ENCODE assay signal across 8 mouse cellular contexts in genomic region chr3:108401692-108402527, GRCm38 (mm10). TPM values are rescaled to one million over a fixed set of nuclear protein-coding genes. Genes with fewer than 3 reads are reported as not detected.
A peak's percentile ranks its signal among the peaks of the same experiment; 100 is the strongest.
DNase-seq lines count a peak whose midpoint lies in the region; ATAC-seq lines count a peak whose summit lies in the region.

No protein-coding gene starts in this region.

- peaks cover 56% of the 10 kb centered on the region for H3K4me1 ChIP-seq in hindbrain, embryonic 10.5 days (replicated peaks)

- 0 out of 2 replicates have a peak, but pooled peaks cover 7% of the 10 kb centered on the region for H3K27me3 ChIP-seq in hindbrain, embryonic 10.5 days (ENCODE audit: insufficient read depth, poor library complexity, severe bottlenecking)

- WGBS in hindbrain, embryonic 10.5 days = 39% methylated on average over 22 of the region's 22 CpGs

- ATAC-seq in frontal cortex, adult (ENCODE audit: low TSS enrichment) = peak; percentile 72

- no peaks in the 10 kb centered on the region for H3K9me3 ChIP-seq in hindbrain, embryonic 10.5 days

- DNase-seq in MN1 (ENCODE audit: low spot score) = peak; percentile 95
- peak; percentile 97 for DNase-seq in cerebellum, adult 9-10 months
- DNase-seq in hindbrain, embryonic 10.5 days (ENCODE audit: low spot score) = peak; percentile 87
- DNase-seq in layer of hippocampus, postnatal 10 days (ENCODE audit: low spot score in 2 of 2) = peak; percentile 90
- DNase-seq in lung, postnatal 10 days = peak; percentile 93
- DNase-seq in ovary, postnatal 36 days (ENCODE audit: low spot score) = peak; percentile 89
- DNase-seq in thymus, postnatal 14 days = peak; percentile 96

- H3K36me3 ChIP-seq in hindbrain, embryonic 10.5 days = peaks cover 100% of the 10 kb centered on the region

- H3K27ac ChIP-seq in hindbrain, embryonic 10.5 days = peak overlapping the region; percentile 68

- peak overlapping the region; percentile 20; the same call in 1 of the 2 replicates for H3K4me3 ChIP-seq in hindbrain, embryonic 10.5 days

RNA-seq across cellular contexts. Expression of gene Celsr2, which starts 13.4 kb away (rescaled TPM):
- 58.1 and 79.1 TPM in 2 replicates for polyA plus RNA-seq in hindbrain, embryonic 10.5 days (2016; fragmentation: Nextera tagmentation; extraction: Ambion mirVana)
- 100 to 1,000 TPM; 177 to 179 TPM for total RNA-seq in layer of hippocampus, postnatal 10 days (2021)

RNA-seq across cellular contexts. Expression of gene Psrc1, which starts 18.3 kb away (rescaled TPM):
- polyA plus RNA-seq in hindbrain, embryonic 10.5 days (2016; fragmentation: Nextera tagmentation; extraction: Ambion mirVana) = 75.8 and 89.8 TPM in 2 replicates
- 10 to 100 TPM; 12.5 to 12.8 TPM for total RNA-seq in layer of hippocampus, postnatal 10 days (2021)

RNA-seq across cellular contexts. Expression of gene Mybphl, which starts 37.2 kb away (rescaled TPM):
- polyA plus RNA-seq in hindbrain, embryonic 10.5 days (2016; fragmentation: Nextera tagmentation; extraction: Ambion mirVana) = not detected in 2 replicates
- total RNA-seq in layer of hippocampus, postnatal 10 days (2021) = under 1 TPM in 1 of 2 experiments, not detected in 1; 0.36 TPM

RNA-seq across cellular contexts. Expression of gene Sars, which starts 43.1 kb away (rescaled TPM):
- polyA plus RNA-seq in hindbrain, embryonic 10.5 days (2016; fragmentation: Nextera tagmentation; extraction: Ambion mirVana) = 161 and 177 TPM in 2 replicates
- 100 to 1,000 TPM; 215 TPM for total RNA-seq in layer of hippocampus, postnatal 10 days (2021)

Comparison
In these comparisons a context has a peak if more than half of its experiments do, and no peak if none do; other contexts are left out.
1. Peak in every context shown above with its lines: DNase-seq, ATAC-seq, H3K4me3 ChIP-seq and H3K27ac ChIP-seq.